Mouse (Mus musculus) stomach, embryonic 15.5 days (tissue): ENCODE measurements at regions not wholly inside any gene's neighbourhood (a gene's known extent, or its start where the extent isn't known, plus 50 kb on each side); places are given as distances from the start of the nearest gene placed in this dataset.
"Not testable (repeated sequence)": the region's sequence is repeated elsewhere in the genome, so short reads cannot be mapped to it uniquely, and the experiment has no call there.

Experiments
- ATAC-seq: fragments of 200-750 bp; cut with Nextera tagmentation; 2 replicates; pipeline ENCODE4 v1.8.0; 2017; ENCODE audit warnings: low read depth, moderate number of reproducible peaks, moderate TSS enrichment; ENCODE audit not compliant: insufficient read depth, low FRiP score
- H3K27ac ChIP-seq: fragments of 300-500 bp; sonication (generic); 2 replicates; pipeline ENCODE4 v1.5.1; 2015; ENCODE audit warnings: mild to moderate bottlenecking, inconsistent platforms
- H3K27me3 ChIP-seq: fragments of 300-500 bp; sonication (generic); replicated peaks from 2 replicates; pipeline ENCODE4 v1.6.1; 2015; ENCODE audit warnings: inconsistent platforms
- H3K36me3 ChIP-seq: fragments of 300-500 bp; sonication (generic); 2 replicates; pipeline ENCODE4 v1.6.1; 2015; ENCODE audit warnings: inconsistent platforms
- H3K4me1 ChIP-seq: fragments of 300-500 bp; sonication (generic); 2 replicates; pipeline ENCODE4 v1.6.1; 2015; ENCODE audit warnings: inconsistent platforms
- H3K4me2 ChIP-seq: fragments of 300-500 bp; sonication (generic); 2 replicates; pipeline ENCODE4 v1.6.1; 2015; ENCODE audit warnings: mild to moderate bottlenecking, inconsistent platforms
- H3K4me3 ChIP-seq: fragments of 300-500 bp; sonication (generic); replicated peaks from 2 replicates; pipeline ENCODE4 v1.5.1; 2015; ENCODE audit warnings: inconsistent platforms
- H3K9ac ChIP-seq: fragments of 300-500 bp; sonication (generic); 2 replicates; pipeline ENCODE4 v1.6.1; 2015; ENCODE audit warnings: inconsistent platforms
- H3K9me3 ChIP-seq: fragments of 300-500 bp; sonication (generic); 2 replicates; pipeline ENCODE4 v1.6.1; 2016; ENCODE audit warnings: inconsistent platforms
- WGBS: fragments of 180-500 bp; shearing (Covaris S2); methylation state at CpG from one replicate; pipeline ENCODE4 v1.1.7; 2015; 5-methylcytosine and 5-hydroxymethylcytosine counted together

GRCm38 (mm10) chr19:19347017-19347416, 236.0 kb upstream of the Rorb start:
- Histone ChIP-seq H3K9me3 (no peaks in the 10 kb centered on the region), H3K4me2 (no peak overlapping the region), H3K4me3 (no peak overlapping the region), H3K4me1 (no peaks in the 10 kb centered on the region), H3K27ac (no peak overlapping the region), H3K9ac (no peak overlapping the region), H3K27me3 (no peaks in the 10 kb centered on the region), H3K36me3 (no peaks in the 10 kb centered on the region)
- no peak for ATAC-seq
- 46% methylated on average over 2 of the region's 2 CpGs for WGBS

GRCm38 (mm10) chr19:19344426-19344811, 233.4 kb upstream of the Rorb start:
- no peak overlapping the region for H3K4me3 ChIP-seq
- no peaks in the 10 kb centered on the region for H3K27me3 ChIP-seq
- no peak overlapping the region for H3K9ac ChIP-seq
- ATAC-seq, result no peak
- no peak overlapping the region for H3K4me2 ChIP-seq
- H3K27ac ChIP-seq, result no peak overlapping the region
- no peaks in the 10 kb centered on the region for H3K4me1 ChIP-seq
- 67% methylated on average over 7 of the region's 7 CpGs for WGBS
- no peaks in the 10 kb centered on the region for H3K36me3 ChIP-seq
- no peaks in the 10 kb centered on the region for H3K9me3 ChIP-seq

- H3K9ac ChIP-seq, result no peak overlapping the region
- H3K27me3 ChIP-seq, result no peaks in the 10 kb centered on the region
- H3K36me3 ChIP-seq, result no peaks in the 10 kb centered on the region
- no peak overlapping the region for H3K27ac ChIP-seq
- ATAC-seq, result no peak
- WGBS, result 43% methylated on average over 10 of the region's 10 CpGs
- no peaks in the 10 kb centered on the region for H3K4me1 ChIP-seq
- H3K4me2 ChIP-seq, result no peak overlapping the region
- no peaks in the 10 kb centered on the region for H3K9me3 ChIP-seq
- no peak overlapping the region for H3K4me3 ChIP-seq
Observed at GRCm38 (mm10) chr19:19343702-19344425, 232.9 kb upstream of the Rorb start.

GRCm38 (mm10) chr19:19307142-19307541, 196.1 kb upstream of the Rorb start:
- WGBS, result 84% methylated on average over 2 of the region's 2 CpGs
- not testable (repeated sequence) for H3K27me3 ChIP-seq, H3K27ac ChIP-seq, H3K4me1 ChIP-seq, H3K36me3 ChIP-seq, H3K4me2 ChIP-seq, H3K9ac ChIP-seq, ATAC-seq, H3K4me3 ChIP-seq, H3K9me3 ChIP-seq

GRCm38 (mm10) chr19:19306476-19307131, 195.6 kb upstream of the Rorb start:
- Histone ChIP-seq H3K27ac (no peak overlapping the region), H3K36me3 (no peaks in the 10 kb centered on the region), H3K9ac (no peak overlapping the region), H3K9me3 (no peaks in the 10 kb centered on the region), H3K27me3 (no peaks in the 10 kb centered on the region), H3K4me2 (no peak overlapping the region), H3K4me1 (no peaks in the 10 kb centered on the region), H3K4me3 (no peak overlapping the region)
- 78% methylated on average over 6 of the region's 6 CpGs for WGBS
- ATAC-seq, result no peak

- H3K9ac ChIP-seq, ATAC-seq, H3K27ac ChIP-seq, H3K4me2 ChIP-seq, H3K36me3 ChIP-seq, H3K4me3 ChIP-seq, H3K4me1 ChIP-seq, H3K9me3 ChIP-seq, H3K27me3 ChIP-seq: not testable (repeated sequence)
- 84% methylated on average over 3 of the region's 3 CpGs for WGBS
Observed at GRCm38 (mm10) chr19:19285864-19286263, 174.9 kb upstream of the Rorb start.

- Histone ChIP-seq H3K27me3 (no peaks in the 10 kb centered on the region), H3K4me1 (no peaks in the 10 kb centered on the region), H3K4me3 (no peak overlapping the region), H3K36me3 (no peaks in the 10 kb centered on the region), H3K9me3 (no peaks in the 10 kb centered on the region), H3K9ac (no peak overlapping the region), H3K4me2 (no peak overlapping the region), H3K27ac (no peak overlapping the region)
- 53% methylated on average over 5 of the region's 5 CpGs for WGBS
- peak; percentile 79 for ATAC-seq
Observed at GRCm38 (mm10) chr19:19246837-19247560, 136.0 kb upstream of the Rorb start.

GRCm38 (mm10) chr19:19229305-19229994, 118.5 kb upstream of the Rorb start:
- 83% methylated on average over 3 of the region's 3 CpGs for WGBS
- ATAC-seq, result no peak
- Histone ChIP-seq H3K4me3 (no peak overlapping the region), H3K9me3 (no peaks in the 10 kb centered on the region), H3K36me3 (no peaks in the 10 kb centered on the region), H3K27ac (no peak overlapping the region), H3K4me2 (no peak overlapping the region), H3K9ac (no peak overlapping the region), H3K4me1 (no peaks in the 10 kb centered on the region), H3K27me3 (no peaks in the 10 kb centered on the region)

GRCm38 (mm10) chr19:19220826-19221225, 109.8 kb upstream of the Rorb start:
- Histone ChIP-seq H3K9me3 (no peaks in the 10 kb centered on the region), H3K4me1 (no peaks in the 10 kb centered on the region), H3K36me3 (no peaks in the 10 kb centered on the region), H3K27ac (no peak overlapping the region), H3K4me2 (no peak overlapping the region), H3K4me3 (no peak overlapping the region), H3K9ac (no peak overlapping the region), H3K27me3 (no peaks in the 10 kb centered on the region)
- 91% methylated on average over 6 of the region's 6 CpGs for WGBS
- no peak for ATAC-seq

- WGBS, result 63% methylated on average over 2 of the region's 2 CpGs
- peak; percentile 84 for ATAC-seq
- H3K4me3 ChIP-seq, result no peak overlapping the region
Observed at GRCm38 (mm10) chr19:19219352-19219751, 108.4 kb upstream of the Rorb start.

GRCm38 (mm10) chr19:19218700-19219099, 107.7 kb upstream of the Rorb start:
- WGBS, result 60% methylated on average over 3 of the region's 3 CpGs
- no peak overlapping the region for H3K4me2 ChIP-seq
- no peaks in the 10 kb centered on the region for H3K36me3 ChIP-seq
- H3K27ac ChIP-seq, result no peak overlapping the region
- H3K27me3 ChIP-seq, result no peaks in the 10 kb centered on the region
- H3K9ac ChIP-seq, result no peak overlapping the region
- no peaks in the 10 kb centered on the region for H3K9me3 ChIP-seq
- no peaks in the 10 kb centered on the region for H3K4me1 ChIP-seq
- ATAC-seq, result no peak
- no peak overlapping the region for H3K4me3 ChIP-seq

More at GRCm38 (mm10) chr19:19219352-19219751, 108.4 kb upstream of the Rorb start:
- no peaks in the 10 kb centered on the region for H3K27me3 ChIP-seq
- no peak overlapping the region for H3K27ac ChIP-seq
- H3K9ac ChIP-seq, result no peak overlapping the region
- H3K4me2 ChIP-seq, result no peak overlapping the region
- no peaks in the 10 kb centered on the region for H3K4me1 ChIP-seq
- no peaks in the 10 kb centered on the region for H3K9me3 ChIP-seq
- H3K36me3 ChIP-seq, result no peaks in the 10 kb centered on the region

- Histone ChIP-seq H3K4me1 (no peaks in the 10 kb centered on the region), H3K9me3 (no peaks in the 10 kb centered on the region), H3K36me3 (no peaks in the 10 kb centered on the region), H3K9ac (no peak overlapping the region), H3K4me2 (no peak overlapping the region), H3K4me3 (no peak overlapping the region), H3K27me3 (no peaks in the 10 kb centered on the region), H3K27ac (no peak overlapping the region)
- no peak for ATAC-seq
- 75% methylated on average over 8 of the region's 8 CpGs for WGBS
Observed at GRCm38 (mm10) chr19:19199534-19199933, 88.5 kb upstream of the Rorb start.
